Mouse (Mus musculus) neutrophil, adult 5-6 weeks (primary cell): ENCODE measurements at regions not wholly inside any gene's neighbourhood (a gene's known extent, or its start where the extent isn't known, plus 50 kb on each side); places are given as distances from the start of the nearest gene placed in this dataset.
"Not testable (repeated sequence)": the region's sequence is repeated elsewhere in the genome, so short reads cannot be mapped to it uniquely, and the experiment has no call there.

ENCODE experiments used
- ATAC-seq: fragments of 151-379, 151-347 bp; 2 replicates; pipeline ENCODE4 v1.8.0; 2017; ENCODE audit warnings: mild to moderate bottlenecking, moderate TSS enrichment; ENCODE audit not compliant: insufficient number of reproducible peaks, poor library complexity, low FRiP score, severe bottlenecking; ENCODE audit errors: extremely low read depth

DNA sequence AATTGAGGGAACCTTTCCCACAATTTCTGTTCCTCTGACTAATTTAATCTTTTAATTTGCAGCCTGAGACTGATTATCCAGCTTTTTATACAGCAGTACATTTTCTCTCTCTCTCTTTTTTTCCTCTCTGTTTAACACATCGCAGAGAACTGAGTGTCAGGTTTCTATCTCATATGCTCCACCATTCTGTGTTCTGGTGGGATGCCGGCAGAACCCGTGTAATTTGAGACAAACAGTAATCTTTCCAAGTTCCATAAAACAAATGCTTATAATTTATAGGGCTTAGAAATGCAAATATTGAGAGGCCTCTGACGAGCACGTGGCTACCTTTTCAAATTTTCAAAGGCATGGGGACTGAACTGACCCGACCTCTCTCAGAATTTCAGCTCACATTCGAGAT lies 59.1 kb downstream of the Zbtb18 start:
- no peak for ATAC-seq

DNA sequence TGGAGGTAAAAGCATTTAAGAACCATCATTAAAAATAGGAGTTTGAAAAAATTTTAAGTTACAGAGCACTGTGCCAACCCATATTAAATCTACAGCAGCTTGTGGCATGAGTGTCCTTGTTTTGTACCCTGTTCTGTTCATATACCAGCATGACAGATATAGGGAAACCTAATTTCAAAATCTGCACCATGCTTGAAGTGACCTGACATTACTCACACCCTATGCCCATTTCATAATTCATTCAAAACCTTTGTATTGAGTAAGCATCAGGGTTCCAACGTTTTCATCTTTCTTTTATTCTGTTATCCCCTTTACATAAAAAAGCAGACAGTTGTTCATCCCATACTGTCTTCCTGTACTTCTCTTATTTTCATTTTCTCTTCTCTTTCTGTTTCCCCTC lies 61.8 kb downstream of the Zbtb18 start:
- no peak for ATAC-seq

DNA sequence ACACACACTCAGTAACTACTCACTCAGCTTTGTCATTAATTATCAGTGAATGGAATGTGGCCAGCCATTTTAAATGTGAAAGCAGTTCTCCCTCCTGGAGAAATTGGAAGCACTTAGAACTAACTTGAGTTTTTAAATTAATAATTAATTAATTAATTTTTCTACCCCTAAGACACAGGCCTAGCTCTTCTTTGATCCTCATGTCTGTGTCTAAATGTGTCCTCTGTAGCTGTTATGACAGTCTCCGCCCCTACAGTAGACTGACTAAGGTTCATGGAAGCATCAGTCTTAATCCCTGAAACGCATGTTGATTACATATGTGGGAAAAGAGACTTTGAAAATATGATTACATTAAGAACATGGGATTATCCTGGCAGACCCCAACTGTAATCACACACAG lies 62.6 kb downstream of the Zbtb18 start:
- no peak for ATAC-seq

DNA sequence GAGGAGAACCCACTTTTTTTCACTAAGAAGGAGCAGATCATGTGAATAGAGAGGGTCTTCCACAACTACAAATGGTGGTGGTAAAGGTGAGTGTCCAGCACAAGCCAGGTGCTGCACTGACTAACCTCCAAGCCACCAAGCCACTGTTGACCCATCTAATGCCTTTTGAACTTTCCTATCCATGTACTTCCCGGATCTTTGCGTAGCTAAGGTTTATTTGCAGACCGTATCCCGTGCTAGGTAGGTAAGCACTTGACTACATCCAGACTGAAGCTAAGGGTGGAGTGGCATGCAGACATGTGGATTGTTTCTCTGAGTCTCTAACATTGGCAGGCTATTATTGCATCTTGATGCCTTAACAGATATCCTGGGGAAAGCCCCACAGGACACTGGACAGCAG lies 65.2 kb downstream of the Zbtb18 start:
- not testable (repeated sequence) for ATAC-seq

DNA sequence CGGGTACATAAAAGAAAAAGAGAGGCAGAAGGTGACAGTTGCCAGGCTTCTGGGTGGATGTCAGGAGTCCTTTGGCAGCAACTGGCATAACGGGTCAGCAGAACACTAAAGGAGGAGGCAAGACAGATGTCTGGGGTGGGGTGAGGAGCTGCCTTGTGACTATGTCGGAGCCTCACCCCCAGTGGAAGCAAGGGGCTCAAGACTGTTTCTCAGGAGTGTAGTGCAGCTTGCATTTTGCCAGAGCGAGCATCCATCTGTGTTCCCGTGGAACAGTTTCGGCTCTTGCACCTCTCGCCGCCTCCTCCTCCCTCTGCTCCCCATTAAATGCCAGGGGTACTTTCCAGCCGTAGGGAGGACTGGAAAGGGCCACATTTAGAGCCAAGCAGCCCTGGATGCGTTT lies 67.6 kb downstream of the Zbtb18 start:
- no peak for ATAC-seq

DNA sequence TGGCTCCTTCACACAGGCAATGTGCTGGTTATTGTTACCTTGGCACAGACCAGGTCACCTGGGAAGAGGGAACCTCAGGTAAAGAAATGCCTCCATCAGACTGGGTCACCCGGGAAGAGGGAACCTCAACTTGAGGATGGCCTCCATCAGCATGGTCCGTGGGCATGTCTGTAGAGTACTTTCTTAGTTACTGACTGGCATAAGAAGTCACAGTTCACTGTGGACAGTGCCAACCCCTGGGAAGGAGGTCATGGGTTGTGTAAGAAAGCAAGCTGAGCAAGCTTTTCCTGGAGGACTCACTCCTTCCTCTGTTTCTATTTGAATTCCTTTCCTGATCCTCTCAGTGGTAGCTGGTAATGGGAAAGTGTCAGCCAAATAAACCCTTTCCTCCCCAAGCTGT lies 70.0 kb downstream of the Zbtb18 start:
- ATAC-seq, result no peak

DNA sequence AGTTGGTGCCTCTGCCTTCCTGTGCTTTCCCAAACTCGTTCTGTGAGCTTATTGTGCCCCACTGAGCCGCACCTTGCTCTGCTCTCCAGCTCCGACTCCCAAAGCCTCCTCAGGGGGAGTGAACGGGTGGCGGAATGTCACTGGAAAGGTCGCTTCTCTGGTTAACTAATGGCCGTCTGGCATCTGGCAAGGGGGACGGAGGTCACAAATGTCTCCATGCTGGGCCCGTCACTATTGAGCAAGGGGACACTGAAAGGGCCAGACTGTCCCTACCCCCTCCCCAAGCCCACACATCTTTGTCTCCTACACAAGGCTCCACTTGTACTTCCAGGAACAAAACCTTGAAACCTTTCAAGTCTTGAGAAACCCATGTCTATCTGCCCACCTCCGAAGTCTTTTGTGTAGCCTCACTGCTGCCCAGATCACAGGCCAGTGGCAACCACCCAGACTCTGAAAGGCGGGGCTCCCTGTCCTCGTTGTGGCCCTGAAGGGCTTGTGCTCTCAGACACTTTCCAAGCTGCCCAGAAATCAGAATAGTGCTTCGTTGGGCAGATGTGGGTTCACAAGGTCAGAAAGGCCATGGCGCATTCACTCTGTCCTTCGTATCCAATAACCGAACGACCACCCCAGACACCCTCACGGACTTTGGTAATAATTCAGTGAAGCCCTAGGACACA lies 75.9 kb downstream of the Zbtb18 start:
- no peak for ATAC-seq

DNA sequence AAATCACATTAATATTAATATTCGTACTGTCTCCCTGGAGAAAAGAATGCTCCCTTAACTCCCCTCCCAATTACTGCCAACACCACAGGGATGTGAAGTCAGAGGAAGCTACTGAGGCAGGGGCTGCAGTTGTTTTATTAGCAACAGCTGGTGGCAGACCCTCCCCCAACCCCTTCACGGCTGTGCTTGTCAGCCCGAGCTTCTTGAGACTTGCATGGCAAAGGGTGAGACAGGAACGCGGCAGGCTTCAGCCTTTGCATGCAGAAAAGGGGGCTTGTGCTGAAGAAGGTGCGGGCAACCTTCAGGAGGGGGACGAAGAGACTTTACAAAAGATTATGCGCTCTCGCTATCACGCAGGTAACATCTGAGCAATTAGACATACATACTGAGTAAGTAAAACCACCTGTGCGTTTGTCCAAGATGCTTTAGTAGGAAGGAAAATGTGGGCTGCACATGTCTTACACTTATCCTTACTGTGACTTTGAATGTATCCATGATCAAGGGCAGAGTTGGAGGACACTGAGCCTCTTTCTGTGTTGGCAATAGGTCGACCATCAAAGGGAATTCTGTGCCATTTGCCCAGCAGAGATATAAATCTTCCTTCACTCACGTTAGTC lies 76.9 kb downstream of the Zbtb18 start:
- ATAC-seq, result no peak

DNA sequence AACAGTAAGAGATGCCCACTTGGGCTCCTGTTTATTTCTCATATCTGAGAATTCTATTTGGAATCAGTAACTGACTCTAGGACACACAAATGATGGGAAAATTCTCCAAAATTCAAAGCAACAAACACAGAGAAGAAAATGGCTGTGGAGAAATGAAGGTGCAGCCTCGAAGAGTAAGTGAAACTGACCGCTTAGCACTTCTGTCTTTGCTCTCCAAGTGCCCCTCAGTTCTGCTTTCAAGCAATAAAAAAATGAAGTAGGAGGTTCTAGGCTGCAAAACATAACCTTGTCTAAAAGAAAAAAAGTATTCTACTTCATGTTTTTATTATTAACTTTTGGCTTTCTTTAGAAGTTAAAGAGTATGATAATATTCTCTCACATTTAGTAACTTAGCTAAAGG lies 79.0 kb downstream of the Zbtb18 start:
- no peak for ATAC-seq

DNA sequence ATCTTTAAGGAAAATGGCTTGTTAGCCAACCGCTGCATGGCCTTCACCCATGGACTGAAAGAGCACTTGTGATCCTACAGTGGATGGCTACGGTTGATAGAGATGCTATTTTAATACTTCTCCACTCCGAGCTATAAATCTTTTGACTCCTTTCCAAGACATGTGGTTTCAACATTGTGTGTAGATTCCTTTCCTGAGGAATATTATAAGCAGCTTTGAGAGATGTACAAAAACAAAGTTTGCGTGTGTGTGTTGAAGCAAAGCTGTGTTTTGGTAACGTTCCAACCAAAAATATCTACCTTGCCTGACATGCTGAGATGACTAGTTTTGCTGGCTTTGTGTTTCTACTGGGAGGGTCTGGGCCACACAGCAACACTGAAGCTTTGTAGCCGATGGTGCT lies 83.0 kb downstream of the Zbtb18 start:
- no peak for ATAC-seq

DNA sequence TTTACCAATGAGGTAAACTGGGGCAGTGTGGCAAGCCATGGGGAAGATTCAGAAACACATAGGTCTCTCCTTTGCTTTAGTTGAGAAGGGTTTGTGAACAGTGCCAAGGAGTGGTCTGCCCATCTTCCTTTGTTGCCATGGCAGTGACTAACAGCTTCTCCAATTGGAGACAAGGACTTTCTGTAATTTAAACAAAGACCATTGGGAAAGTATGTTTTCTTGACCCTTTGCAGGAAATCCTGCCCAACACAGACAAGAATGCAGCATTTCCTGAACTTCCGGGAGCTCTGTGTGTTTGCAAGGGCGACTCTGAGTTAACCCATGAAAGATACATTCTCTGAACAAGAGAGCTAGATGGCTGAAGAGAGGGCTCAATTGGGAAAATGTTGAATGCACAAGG lies 89.6 kb downstream of the Zbtb18 start:
- no peak for ATAC-seq

DNA sequence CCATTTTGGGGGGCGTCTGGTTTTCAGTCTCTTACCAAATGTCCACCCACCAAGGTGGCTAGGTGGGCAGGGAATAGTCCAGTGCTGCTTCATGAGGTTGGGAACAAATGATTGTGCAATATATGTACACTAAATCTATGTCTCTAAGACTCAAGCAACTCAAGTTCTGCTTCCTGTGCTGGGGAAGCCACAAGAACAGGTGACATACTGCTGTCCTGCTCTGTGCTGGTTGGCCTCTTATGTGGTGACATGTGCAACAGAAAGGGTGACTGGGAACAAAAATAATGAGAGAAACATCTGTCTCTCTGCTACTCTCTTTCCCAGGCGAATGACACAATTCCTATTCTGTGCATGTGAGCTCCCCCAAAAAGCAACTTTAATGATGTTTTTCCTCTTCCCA lies 90.5 kb downstream of the Zbtb18 start:
- peak; percentile 56; the same call in 1 of the 2 replicates for ATAC-seq

DNA sequence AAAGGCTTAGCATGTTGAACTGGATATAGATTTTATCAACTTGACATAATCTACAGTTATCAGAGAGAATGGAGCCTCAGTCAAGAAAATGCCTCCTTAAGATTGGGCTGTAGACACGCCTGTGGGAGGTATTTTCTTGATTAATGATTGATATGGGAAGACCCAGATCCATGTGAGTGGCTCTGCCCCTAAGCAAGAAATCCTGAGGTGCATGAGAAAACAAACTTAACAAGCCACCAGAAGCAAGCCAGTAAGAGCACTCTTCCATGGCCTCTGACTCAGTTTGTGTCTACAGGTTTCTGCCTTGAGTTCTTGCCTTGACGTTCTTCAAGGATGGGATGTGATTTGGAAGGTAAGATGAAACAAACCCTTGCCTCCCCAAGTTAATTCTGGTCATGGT lies 91.2 kb downstream of the Zbtb18 start:
- no peak for ATAC-seq

DNA sequence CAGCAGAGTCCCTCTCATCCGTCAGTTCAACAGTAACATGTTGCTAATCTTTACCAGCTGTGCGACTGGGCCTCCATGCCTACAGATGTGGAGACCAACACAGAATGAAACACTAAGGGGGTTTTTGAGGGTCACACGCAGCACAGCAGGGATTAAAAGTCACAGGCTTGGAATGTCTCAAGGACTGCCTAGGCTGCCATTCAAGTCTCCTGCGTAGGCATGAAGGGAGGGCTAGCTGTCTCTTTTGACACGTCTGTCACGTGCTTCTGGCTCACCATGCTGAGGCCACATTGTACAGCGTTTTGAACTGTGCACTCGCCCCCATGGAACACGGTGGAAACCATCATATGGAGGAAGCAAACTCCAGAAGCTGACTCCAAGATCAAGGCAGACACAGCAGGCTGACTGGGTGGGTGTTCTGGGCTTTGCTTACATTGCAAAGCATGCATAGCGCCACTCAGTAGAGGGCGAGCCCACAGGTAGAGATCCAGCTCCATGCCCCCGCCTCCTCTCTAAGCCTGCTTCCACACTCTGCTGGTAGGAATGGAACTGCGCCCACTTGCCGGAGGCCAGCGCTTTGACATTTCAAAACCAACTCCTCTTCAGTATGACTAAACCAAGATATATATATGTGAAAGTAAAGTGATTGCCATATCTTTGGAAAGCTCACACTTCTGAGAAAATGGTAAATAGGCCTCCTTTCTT lies 103.0 kb downstream of the Zbtb18 start:
- ATAC-seq, result no peak

DNA sequence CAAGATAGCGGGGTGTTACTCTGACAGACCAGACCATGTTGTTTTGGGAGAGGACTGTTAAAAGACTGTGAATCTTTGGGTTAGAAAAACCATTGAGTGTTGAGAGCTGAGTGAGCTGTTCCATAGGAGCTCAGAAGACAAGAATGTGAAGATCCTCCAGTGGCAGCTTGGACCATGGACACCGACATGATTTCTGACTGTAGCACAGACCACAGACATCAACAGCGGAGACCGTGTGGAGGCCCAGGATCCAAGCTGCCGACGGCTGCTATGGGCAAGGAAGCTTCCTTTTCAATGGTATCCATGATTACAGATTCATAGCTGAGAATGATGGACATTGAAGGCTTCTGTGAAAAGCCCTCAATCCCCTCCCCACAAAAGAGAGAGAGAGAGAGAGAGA lies 105.6 kb downstream of the Zbtb18 start:
- no peak for ATAC-seq

DNA sequence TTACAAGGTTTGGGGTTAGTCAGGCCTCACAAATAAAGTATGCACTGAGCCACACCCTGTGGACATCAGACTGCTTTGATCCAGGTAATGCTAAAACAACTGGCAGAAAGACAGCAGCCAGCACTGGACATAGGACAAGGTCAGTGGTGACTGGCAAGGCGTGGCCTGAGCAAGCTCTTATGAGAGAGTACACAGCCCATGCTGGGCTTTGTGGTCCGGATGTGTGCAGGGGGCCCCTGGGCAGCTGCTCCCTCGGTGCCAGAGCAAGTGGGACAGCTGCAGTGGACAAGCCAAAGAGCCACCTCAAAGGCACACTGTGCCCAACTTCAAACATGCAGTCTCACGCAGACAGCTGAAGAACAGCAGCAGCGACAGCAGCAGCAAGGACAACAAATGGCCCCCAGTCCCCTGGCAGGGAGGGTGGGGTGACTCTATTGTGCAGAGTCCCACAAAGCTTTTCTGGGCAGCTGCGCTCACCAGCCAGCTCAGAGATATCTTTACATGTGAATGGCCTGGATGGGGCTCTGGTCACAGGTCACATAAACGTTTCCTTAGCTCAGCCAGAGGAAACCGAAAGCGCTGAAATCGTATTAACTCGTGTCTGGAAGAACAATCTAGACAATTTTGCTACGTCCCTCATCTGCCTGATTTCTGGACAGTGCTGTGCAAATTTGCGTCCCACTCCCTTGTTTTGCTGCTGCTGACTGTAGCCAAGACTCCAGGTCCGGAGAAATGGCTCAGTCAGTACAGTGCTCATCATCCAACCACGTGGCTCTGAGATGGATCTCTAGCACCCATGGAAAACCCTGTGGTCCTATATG lies 113.5 kb downstream of the Zbtb18 start:
- ATAC-seq, result no peak

DNA sequence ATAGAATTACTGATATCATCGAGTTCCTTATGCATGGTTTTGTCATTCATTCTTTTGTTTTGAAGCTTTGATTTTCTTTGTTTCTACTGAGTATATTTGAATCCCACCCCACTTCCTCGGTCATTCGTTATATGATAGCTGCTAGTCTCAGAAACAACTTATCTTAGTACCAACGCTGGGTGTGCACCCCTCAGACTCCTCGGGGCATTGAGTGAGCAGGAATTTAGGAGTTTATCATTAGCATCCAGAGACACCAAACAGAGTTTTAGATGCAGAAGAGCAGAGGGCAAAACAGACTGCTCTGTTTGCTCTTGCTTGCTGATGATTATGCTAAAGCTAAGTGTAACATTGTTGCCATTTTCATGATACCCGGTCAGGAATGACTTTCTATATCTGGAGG lies 115.3 kb downstream of the Zbtb18 start:
- ATAC-seq, result no peak

DNA sequence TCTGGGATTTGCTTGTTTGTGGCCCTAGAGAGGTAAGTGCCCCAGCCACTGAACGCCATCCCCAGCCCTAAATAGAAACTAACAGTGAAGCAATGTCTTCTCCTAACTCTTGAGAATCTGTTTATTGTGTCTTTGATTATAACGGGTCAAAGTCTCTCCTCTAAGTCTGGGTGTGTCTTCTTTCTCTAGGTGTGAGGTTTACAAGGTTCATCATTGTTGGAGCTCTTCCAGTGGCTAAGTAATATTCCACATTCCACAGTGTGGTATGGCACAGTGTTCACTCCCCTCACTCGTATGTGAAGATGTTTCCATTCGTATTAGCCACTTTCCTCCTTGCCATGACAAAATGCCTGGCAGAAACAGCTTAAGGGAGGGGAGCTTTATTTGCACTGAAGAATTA lies 115.7 kb downstream of the Zbtb18 start:
- no peak for ATAC-seq

DNA sequence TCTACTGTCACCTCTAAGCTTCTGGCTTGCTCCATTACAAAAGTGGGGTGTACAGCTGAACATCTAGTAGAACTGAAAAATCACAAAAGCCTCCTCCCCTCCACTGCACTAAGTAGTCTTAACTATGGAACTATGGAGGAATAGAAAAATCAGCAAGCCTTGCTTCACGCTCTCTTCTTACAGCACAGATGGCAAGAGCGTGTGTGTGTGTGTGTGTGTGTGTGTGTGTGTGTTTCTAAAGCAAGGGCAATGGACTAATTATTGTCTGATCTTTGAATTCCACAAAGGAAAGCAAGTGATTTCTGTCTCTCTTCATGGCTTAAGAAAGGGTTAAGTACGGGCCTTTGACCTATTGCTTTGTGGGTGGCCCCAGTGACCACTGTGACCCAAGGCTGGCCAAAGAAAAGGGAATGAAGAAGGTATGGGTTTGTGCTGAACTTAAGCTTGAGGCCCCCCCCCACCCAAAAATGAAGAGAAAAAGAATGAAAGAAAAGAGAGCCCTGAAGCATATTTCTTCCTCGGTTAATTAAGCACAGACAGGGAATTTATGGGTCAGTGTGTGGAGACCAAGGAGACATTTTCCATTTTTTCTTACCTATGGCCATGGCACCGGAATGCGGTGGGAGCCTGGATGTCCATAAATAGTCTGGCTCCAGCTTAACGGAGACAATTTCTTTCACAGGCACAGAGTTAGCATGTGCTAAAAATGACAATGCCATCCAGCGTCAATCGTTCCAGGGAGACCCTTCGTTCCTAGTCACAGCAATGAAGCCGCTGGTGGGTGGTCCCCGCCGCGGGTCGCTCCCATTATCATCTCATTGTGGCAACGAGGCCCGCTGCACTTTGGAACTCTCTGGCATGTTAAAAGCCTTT lies 119.8 kb downstream of the Zbtb18 start:
- ATAC-seq, result no peak
